Mouse (Mus musculus) gastrocnemius, postnatal 4 days (tissue): ENCODE measurements around the gene Pck1. TPM values are rescaled to one million over a fixed set of nuclear protein-coding genes. Genes with fewer than 3 reads are reported as not detected.

Source experiments
- DNase-seq, 2 experiments: peaks; one replicate each; pipeline ENCODE4 v3.0.0; 2021 to 2022; ENCODE audit warnings: low spot score in 2 of 2, mixed read lengths in 2 of 2
- total RNA-seq, 2 experiments: library from RNA; stranded (reverse); gene quantifications; 2 replicates each; pipeline ENCODE4 v1.2.3; 2021

The Pck1 gene
- total RNA-seq, 2 experiments from 2014 or later, result 13.9 to 59.4 TPM

DNA sequence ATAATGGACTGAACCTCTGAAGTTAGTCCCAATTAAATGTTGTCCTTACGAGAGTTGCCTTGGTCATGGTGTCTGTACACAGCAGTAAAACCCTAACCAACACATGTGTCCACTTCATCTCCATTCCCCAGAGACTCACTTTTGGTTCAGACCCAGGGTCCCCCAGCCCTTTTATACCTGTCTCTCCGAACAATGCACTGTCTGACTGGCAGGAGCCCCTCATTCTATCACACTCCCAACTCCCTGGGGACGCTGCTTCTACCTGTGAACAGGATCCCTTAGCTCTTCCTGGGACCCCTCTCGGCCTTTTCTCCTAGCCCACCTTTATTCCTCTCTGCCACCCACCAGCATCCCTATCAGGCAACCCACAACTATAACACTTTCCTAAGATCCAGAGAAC is 41.9 kb downstream of the Pck1 start:
- DNase-seq, result peak; percentile 5 to 10

DNA sequence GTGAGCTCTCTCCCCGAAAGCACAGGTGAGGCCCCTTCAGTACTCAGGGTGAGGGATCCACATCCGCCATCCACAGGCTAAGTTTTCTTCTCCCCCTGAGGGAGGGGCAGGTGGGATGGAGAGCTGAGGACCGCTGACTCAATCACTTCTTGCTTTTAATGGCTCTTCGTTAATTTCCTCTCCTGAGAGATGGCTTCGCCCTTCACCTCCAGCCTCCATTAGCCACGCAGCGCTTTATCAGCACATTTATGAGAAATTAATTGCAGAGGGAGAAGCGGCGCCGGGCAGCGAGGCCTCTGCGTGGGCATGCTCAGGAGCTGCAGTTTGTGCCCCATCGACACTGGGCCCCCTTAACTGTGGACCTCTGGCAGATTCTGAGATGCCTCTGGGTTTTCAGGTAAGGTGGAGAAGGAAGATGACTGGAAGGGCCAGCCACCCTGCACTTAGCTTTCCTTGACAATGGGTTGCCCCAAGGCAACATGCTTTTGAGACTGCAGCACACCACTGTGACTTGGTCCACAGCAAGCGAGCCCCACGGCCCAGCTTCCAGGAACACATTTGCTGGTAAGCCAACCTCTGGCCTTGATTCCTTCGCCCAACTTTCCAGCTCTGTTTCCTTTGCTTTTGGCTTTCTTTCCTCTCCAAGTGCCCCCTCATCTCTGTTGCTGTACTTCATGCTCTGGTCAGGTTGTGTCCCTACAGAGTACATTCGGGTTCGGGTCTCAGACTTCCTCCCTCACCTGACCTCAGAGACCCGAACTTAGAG is 50.3 kb downstream of the Pck1 start:
- DNase-seq, result peak in 1 of 2 experiments; percentile 15

DNA sequence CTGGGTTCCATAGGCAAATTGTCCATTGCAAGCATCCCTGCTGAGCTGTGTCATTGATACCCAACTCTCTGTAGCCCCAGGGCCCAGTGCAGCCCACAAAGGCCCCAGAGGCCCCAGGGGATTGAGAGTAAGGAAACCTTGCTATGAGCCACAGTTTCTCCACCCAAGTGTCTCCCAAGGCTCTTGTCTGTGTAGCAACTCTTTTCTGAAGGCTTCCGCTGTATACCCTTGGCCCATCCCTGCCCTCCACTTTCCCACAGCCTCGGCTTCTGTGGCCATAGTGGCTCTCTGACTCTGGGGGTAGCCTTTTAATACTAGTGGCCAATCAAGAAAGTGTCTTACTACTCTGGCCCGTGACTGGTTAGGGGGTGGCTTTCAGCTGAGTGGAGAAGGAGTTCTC is 50.9 kb downstream of the Pck1 start:
- no peak for DNase-seq

DNA sequence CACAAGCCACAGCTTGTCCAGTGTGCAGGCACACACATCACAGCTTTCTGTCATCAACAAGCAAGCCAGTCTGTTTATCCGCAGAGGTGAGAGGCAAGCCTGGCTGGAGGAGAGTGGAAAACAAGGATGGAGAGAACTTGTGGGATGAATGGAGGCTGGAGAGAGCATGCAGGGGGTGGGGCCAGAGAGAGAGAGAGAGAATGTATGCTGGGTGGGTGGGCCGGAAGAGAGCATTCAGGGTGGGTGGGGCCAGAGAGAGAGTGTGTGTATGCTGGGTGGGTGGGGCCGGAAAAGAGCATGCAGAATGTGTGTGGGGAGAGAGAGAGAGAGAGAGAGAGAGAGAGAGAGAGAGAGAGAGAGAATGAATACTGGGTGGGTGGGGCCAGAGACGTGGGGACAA is 51.8 kb downstream of the Pck1 start:
- DNase-seq, result no peak

DNA sequence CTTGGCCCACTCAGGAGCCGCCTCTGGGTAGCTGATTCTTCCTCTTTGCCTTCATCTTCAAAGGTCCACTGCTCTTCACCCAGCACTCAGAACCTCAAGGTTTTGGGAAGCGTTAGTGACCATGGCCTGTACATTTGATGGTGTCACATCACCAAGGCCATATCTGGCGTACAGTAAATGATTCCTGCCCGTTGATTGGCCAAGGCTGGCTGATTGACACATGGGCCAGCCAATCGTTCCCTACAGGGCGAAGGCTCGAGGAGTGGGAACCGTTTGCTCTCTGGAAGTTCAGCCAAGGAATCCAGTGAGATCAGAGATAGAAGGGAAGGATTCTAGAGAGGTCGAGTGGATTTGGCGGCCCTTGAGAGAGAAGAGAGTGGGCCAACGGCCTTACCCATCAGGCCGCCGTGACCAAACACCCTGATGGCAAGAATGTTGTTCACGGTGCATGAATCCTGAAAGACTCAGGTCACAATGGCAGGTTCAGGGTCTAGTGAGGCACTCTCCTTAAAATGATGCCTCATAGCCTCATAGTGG is 52.8 kb downstream of the Pck1 start:
- no peak for DNase-seq

DNA sequence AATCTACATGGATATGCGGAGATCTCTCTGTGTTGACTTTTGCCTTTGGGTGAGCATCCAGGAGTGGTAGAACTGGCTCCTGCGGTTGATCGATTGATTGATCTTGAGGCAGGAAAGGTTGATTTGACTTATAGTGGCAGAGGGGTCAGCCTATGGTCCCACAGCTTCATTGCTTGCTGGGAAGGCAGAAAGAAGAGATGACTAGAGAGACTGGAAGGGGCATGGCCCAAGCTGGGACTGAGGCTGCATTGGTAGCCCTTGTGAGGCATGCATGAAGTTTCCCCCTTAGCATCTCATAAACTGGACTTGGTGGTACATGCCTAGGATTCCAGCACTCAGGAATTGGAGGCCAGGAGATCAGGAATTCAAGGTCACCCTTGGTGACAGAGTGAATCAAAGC is 54.2 kb downstream of the Pck1 start:
- peak; percentile 4 to 13 for DNase-seq

Other genes with a start within 250 kb of the Pck1 start
- 1 to 10 TPM; 3.7 to 3.8 TPM for gene Bmp7, start 212.7 kb upstream of the Pck1 start, total RNA-seq
- not detected for gene Spo11, start 175.3 kb upstream of the Pck1 start, total RNA-seq
- gene Rae1, start 152.9 kb upstream of the Pck1 start, total RNA-seq, result 10 to 100 TPM; 41.8 to 44.4 TPM
- 100 to 1,000 TPM; 114 to 119 TPM for gene Rbm38, start 132.6 kb upstream of the Pck1 start, total RNA-seq
- gene Ctcfl, start 33.5 kb upstream of the Pck1 start, total RNA-seq, result under 1 TPM in 1 of 2 experiments, not detected in 1; 0.10 TPM
- under 1 TPM; 0.52 to 0.54 TPM for gene Zbp1, start 65.9 kb downstream of the Pck1 start, total RNA-seq
- 10 to 100 TPM; 22.6 to 25.8 TPM for gene Pmepa1, start 123.5 kb downstream of the Pck1 start, total RNA-seq